Mouse (Mus musculus) ES-E14 (cell line): ENCODE measurements around the gene Olfr1424. TPM values are rescaled to one million over a fixed set of nuclear protein-coding genes. Genes with fewer than 3 reads are reported as not detected.

Source experiments
- DNase-seq: peaks from one replicate; pipeline ENCODE4 v3.0.0-alpha.2; 2013; ENCODE audit warnings: low read depth, low spot score
- H3K27ac ChIP-seq: 2 replicates; pipeline ENCODE4 v1.5.1; 2012; ENCODE audit warnings: low read depth, mild to moderate bottlenecking, low read length, moderate library complexity, mixed read lengths; ENCODE audit not compliant: poor library complexity, insufficient read depth, severe bottlenecking
- H3K36me3 ChIP-seq: 2 replicates; pipeline ENCODE4 v1.6.1; 2012; ENCODE audit warnings: mild to moderate bottlenecking, low read length, moderate library complexity, mixed read lengths; ENCODE audit not compliant: control insufficient read depth, poor library complexity, insufficient read depth, severe bottlenecking
- H3K4me1 ChIP-seq, 2 experiments: fragments of 150-350 bp in 1 of 2; sonication (generic) in 1 of 2; 2 replicates each; pipeline ENCODE4 v1.6.1; 2012; ENCODE audit warnings: low read length in 2 of 2, mild to moderate bottlenecking in 1 of 2, mixed read lengths in 1 of 2; ENCODE audit not compliant: control insufficient read depth in 2 of 2, insufficient read depth in 2 of 2, poor library complexity in 1 of 2
- H3K4me3 ChIP-seq, 2 experiments: fragments of 150-350 bp in 1 of 2; sonication (generic) in 1 of 2; 2 replicates each; pipeline ENCODE4 v1.5.1; 2012; ENCODE audit warnings: low read length in 2 of 2, low read depth in 1 of 2, mild to moderate bottlenecking in 1 of 2, mixed read lengths in 1 of 2; ENCODE audit not compliant: insufficient read depth in 1 of 2, poor library complexity in 1 of 2, severe bottlenecking in 1 of 2
- H3K9ac ChIP-seq: 2 replicates; pipeline ENCODE4 v1.6.1; 2012; ENCODE audit warnings: low read depth, mild to moderate bottlenecking, low read length, mixed read lengths; ENCODE audit not compliant: poor library complexity, insufficient read depth, severe bottlenecking
- H3K9me3 ChIP-seq: fragments of 150-350 bp; sonication (generic); 2 replicates; pipeline ENCODE4 v1.6.1; 2012; ENCODE audit warnings: low read depth, mild to moderate bottlenecking, low read length; ENCODE audit not compliant: control insufficient read depth, insufficient read depth
- CHD2 ChIP-seq: IDR thresholded peaks from 2 replicates; pipeline ENCODE4 v1.6.1; 2014; ENCODE audit warnings: mild to moderate bottlenecking, low read depth, low read length, inconsistent platforms
- HCFC1 ChIP-seq: IDR thresholded peaks from 2 replicates; pipeline ENCODE4 v1.6.1; 2012; ENCODE audit warnings: low read length, inconsistent platforms, borderline replicate concordance; ENCODE audit not compliant: insufficient read depth
- MAFK ChIP-seq: IDR thresholded peaks from 2 replicates; pipeline ENCODE4 v1.6.1; 2014; ENCODE audit warnings: mild to moderate bottlenecking, low read depth, low read length, inconsistent platforms; ENCODE audit not compliant: insufficient read depth
- ZC3H11A ChIP-seq: IDR thresholded peaks from 2 replicates; pipeline ENCODE4 v1.6.1; 2012; ENCODE audit warnings: low read depth, mild to moderate bottlenecking, inconsistent platforms, low read length, borderline replicate concordance
- ZNF384 ChIP-seq: IDR thresholded peaks from 2 replicates; pipeline ENCODE4 v1.6.1; 2012; ENCODE audit warnings: low read depth, low read length, inconsistent platforms
- in situ Hi-C, 2 experiments: fragments of 600-800 bp; cut with MboI; formaldehyde crosslinking; loops; one replicate each; pipeline ENCODE4 v1.15.1; 2025; ENCODE audit warnings: low sequenced_read_pairs in 2 of 2, inconsistent platforms in 1 of 2; ENCODE audit not compliant: unreplicated experiment in 2 of 2
- total RNA-seq: library from RNA; depleted of rRNA; stranded (reverse); fragments of 300-350 nt; gene quantifications from 2 replicates; pipeline ENCODE4 v1.2.3, GENCODE M21; 2012

Olfr1424 gene
- total RNA-seq, 1 experiment = not detected

DNA sequence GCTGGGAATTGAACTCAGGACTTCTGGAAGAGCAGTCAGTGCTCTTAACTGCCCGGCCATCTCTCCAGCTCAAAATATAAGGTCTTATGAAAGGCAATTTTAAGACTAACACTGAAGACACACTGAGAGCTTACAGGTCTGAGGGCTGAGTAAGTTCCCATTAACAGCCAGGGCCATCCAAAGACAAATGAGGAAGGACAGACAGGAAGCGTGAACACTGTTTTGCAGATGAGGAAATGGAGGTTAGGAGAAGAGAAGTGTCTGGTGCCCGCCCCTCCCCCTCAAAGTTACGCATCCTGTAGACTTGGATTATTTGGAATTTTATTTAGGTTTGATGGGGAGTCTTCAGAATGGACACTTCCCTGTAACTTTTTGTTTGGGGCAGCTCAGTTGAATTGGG, 38.3 kb downstream of the Olfr1424 start:
- Histone ChIP-seq H3K4me3 (no peak overlapping the region), H3K4me1 (peaks cover 0 to 2% of the 10 kb centered on the region in 2 experiments; a peak in 1 of 4 replicates), H3K9me3 (no peaks in the 10 kb centered on the region), H3K36me3 (no peaks in the 10 kb centered on the region), H3K27ac (no peak overlapping the region), H3K9ac (no peak overlapping the region)
- no peak for TF ChIP-seq ZNF384
- TF ChIP-seq ZC3H11A = no peak
- in situ Hi-C loops = loop anchor here in 1 of 2 experiments (25.0 kb wide), 1 partner anchor 763 kb away; the partner anchor contains the start of genes Lpxn and Zfp91
- no peak for DNase-seq

DNA sequence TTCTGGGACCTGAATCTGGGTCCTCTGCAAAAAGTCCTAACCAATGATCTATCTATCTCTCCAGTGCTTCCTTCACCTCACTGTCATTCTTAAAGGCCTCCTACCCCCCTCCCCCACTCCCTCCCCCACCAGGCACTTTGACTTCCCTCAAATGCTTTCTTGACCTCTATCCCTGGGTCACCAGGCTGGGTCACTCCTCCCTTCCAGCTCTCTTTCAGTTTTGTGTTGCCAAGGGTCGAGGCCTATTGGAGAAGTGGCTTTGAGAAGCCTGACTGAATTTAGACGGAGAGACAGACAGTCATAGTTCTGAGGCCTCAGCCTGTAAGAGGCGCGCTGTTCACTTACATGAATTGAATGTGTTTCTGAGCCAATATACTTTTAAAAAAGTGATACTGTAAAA, 46.3 kb downstream of the Olfr1424 start:
- TF ChIP-seq HCFC1 (no peak), ZC3H11A (no peak), ZNF384 (no peak), MAFK (no peak)
- Histone ChIP-seq H3K9ac (no peak overlapping the region), H3K36me3 (no peaks in the 10 kb centered on the region), H3K9me3 (no peaks in the 10 kb centered on the region), H3K4me3 (no peak overlapping the region), H3K27ac (no peak overlapping the region), H3K4me1 (peaks cover 0 to 12% of the 10 kb centered on the region in 2 experiments; a peak in 1 of 4 replicates)
- no peak for DNase-seq
- in situ Hi-C loops = loop anchor here in 1 of 2 experiments (25.0 kb wide), 1 partner anchor 771 kb away; the partner anchor contains the start of genes Lpxn and Zfp91

DNA sequence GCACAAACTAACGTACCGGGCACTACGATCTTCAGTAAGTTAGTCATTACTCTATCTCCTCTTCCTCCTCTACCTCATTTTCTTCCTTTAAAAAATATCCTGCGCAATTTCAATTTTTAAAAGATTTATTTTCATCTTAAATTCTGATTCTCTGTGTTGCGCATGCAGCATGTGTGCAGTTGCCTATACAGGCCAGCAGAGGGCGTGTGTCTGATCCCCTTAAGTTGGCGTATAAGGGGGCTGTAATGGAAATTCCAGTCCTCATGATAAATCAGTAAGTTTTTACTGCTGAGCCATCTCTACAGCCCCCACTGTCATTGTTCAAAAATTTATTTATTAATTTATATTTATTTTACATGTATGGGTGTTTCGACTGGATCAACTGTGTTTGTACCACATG, 46.8 kb downstream of the Olfr1424 start:
- no peak for DNase-seq
- Histone ChIP-seq H3K4me1 (peaks cover 0 to 12% of the 10 kb centered on the region in 2 experiments; a peak in 1 of 4 replicates), H3K4me3 (no peak overlapping the region), H3K27ac (no peak overlapping the region), H3K36me3 (no peaks in the 10 kb centered on the region), H3K9me3 (no peaks in the 10 kb centered on the region), H3K9ac (no peak overlapping the region)
- TF ChIP-seq ZNF384 = no peak
- TF ChIP-seq ZC3H11A = no peak
- TF ChIP-seq MAFK = no peak
- no peak for TF ChIP-seq CHD2
- no peak for TF ChIP-seq HCFC1
- in situ Hi-C loops = loop anchor here in 1 of 2 experiments (25.0 kb wide), 1 partner anchor 772 kb away; the partner anchor contains the start of genes Lpxn and Zfp91

DNA sequence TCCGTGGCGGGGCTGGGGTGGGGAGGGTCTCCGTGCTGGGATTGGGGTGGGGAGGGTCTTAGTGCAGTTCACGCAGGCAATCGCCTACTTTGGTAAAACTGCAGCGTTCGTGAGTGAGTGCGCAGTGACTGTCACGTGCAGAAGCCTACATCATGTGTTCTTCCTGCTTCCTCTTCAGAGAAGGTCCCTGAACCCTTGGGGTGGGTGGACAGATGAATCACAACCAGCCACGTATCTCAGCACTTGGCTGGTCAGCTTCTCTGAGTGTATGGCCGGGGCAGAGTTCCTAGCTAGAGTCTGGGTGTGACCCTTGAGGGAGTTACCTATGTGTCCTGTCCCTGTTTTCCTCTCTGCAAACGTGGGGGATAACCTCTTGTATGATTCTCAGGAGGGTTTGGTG, 49.3 kb downstream of the Olfr1424 start:
- no peaks in the 10 kb centered on the region for H3K36me3 ChIP-seq
- peaks cover 0 to 9% of the 10 kb centered on the region in 2 experiments; a peak in 1 of 4 replicates for H3K4me1 ChIP-seq
- no peak for DNase-seq
- H3K27ac ChIP-seq = no peak overlapping the region
- H3K9ac ChIP-seq = peak overlapping the region; percentile 30; the same call in 1 of the 2 replicates
- H3K4me3 ChIP-seq = peak overlapping the region; percentile 25 to 52; a peak in 3 of 4 replicates
- no peak for TF ChIP-seq CHD2
- no peak for TF ChIP-seq ZNF384
- TF ChIP-seq MAFK = no peak
- no peak for TF ChIP-seq HCFC1
- no peak for TF ChIP-seq ZC3H11A
- H3K9me3 ChIP-seq = no peaks in the 10 kb centered on the region
- in situ Hi-C loops = loop anchor here in 1 of 2 experiments (25.0 kb wide), 1 partner anchor 774 kb away; the partner anchor contains the start of genes Lpxn and Zfp91
